Mouse (Mus musculus) spleen, adult 2 months (tissue): ENCODE data around the gene Clns1a. TPM values are rescaled to one million over a fixed set of nuclear protein-coding genes. Genes with fewer than 3 reads are reported as not detected.

ENCODE experiments used
- DNase-seq, 2 experiments: peaks; one replicate each; pipeline versions ENCODE4 v3.0.0 to v3.0.0-alpha.2; 2012 to 2021; ENCODE audit warnings: low spot score in 2 of 2, low read depth in 1 of 2
- H3K27ac ChIP-seq: fragments of 200-500 bp; 2 replicates; pipeline ENCODE4 v1.5.1; 2012; ENCODE audit warnings: low read length, inconsistent platforms; ENCODE audit not compliant: insufficient read depth
- H3K27me3 ChIP-seq: fragments of 200-500 bp; 2 replicates; pipeline ENCODE4 v1.6.1; 2012; ENCODE audit warnings: mild to moderate bottlenecking, moderate library complexity, low read length, inconsistent platforms; ENCODE audit not compliant: control insufficient read depth, insufficient read depth
- H3K36me3 ChIP-seq: fragments of 200-500 bp; 2 replicates; pipeline ENCODE4 v1.6.1; 2012; ENCODE audit warnings: mild to moderate bottlenecking, low read length, inconsistent platforms; ENCODE audit not compliant: control insufficient read depth, insufficient read depth
- H3K4me1 ChIP-seq: fragments of 200-500 bp; 2 replicates; pipeline ENCODE4 v1.6.1; 2011; ENCODE audit warnings: inconsistent platforms; ENCODE audit not compliant: control insufficient read depth, insufficient read depth, insufficient read length
- H3K4me3 ChIP-seq: fragments of 200-500 bp; 2 replicates; pipeline ENCODE4 v1.5.1; 2011; ENCODE audit warnings: mild to moderate bottlenecking, inconsistent platforms; ENCODE audit not compliant: insufficient read depth, insufficient read length; ENCODE audit errors: extremely low read depth
- CTCF ChIP-seq: fragments of 200-500 bp; IDR thresholded peaks from 2 replicates; pipeline ENCODE4 v1.5.1; 2011; ENCODE audit warnings: mild to moderate bottlenecking, inconsistent platforms; ENCODE audit not compliant: insufficient read depth, insufficient read length, insufficient replicate concordance; ENCODE audit errors: extremely low read depth
- POLR2A ChIP-seq: fragments of 200-500 bp; IDR thresholded peaks from 2 replicates; pipeline ENCODE4 v1.6.1; 2011; ENCODE audit warnings: low read depth, low read length, inconsistent platforms
- WGBS: fragments of 180-500 bp; shearing (Covaris S2); methylation state at CpG from one replicate; pipeline ENCODE4 v1.1.7; 2018; 5-methylcytosine and 5-hydroxymethylcytosine counted together
- polyA plus RNA-seq: library from polyadenylated mRNA; depleted of rRNA; stranded (reverse); fragments of >200 nt; gene quantifications from 2 replicates; pipeline ENCODE4 v1.2.3, GENCODE M21; 2012; rRNA removed

The Clns1a gene
- polyA plus RNA-seq, 1 experiment: 18.4 TPM

DNA sequence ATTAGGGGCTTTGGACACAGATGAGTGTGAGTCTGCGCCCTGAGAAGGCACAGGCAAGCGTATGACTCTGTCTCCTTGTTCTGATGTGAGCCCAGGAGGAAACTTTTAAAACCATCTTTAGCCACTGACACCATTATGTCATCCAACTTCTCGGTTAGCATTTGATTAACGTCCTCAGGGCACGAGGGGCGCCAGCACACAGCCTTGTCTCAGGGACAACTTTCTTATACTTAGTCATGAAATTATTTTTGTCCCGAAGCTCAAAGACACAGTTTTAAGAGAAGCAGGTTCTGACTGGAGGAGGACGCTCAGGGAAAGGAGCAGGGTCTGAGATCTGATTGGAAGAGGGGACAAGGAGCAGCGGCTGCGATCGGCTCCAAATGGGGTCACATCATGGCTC, 68.2 kb downstream of the Clns1a start:
- Histone ChIP-seq H3K27me3 (no peaks in the 10 kb centered on the region), H3K27ac (no peak overlapping the region), H3K4me1 (no peaks in the 10 kb centered on the region), H3K36me3 (no peaks in the 10 kb centered on the region), H3K4me3 (no peak overlapping the region)
- TF ChIP-seq CTCF (no peak), POLR2A (no peak)
- no peak for DNase-seq
- 67% methylated on average over 11 of the region's 11 CpGs for WGBS

DNA sequence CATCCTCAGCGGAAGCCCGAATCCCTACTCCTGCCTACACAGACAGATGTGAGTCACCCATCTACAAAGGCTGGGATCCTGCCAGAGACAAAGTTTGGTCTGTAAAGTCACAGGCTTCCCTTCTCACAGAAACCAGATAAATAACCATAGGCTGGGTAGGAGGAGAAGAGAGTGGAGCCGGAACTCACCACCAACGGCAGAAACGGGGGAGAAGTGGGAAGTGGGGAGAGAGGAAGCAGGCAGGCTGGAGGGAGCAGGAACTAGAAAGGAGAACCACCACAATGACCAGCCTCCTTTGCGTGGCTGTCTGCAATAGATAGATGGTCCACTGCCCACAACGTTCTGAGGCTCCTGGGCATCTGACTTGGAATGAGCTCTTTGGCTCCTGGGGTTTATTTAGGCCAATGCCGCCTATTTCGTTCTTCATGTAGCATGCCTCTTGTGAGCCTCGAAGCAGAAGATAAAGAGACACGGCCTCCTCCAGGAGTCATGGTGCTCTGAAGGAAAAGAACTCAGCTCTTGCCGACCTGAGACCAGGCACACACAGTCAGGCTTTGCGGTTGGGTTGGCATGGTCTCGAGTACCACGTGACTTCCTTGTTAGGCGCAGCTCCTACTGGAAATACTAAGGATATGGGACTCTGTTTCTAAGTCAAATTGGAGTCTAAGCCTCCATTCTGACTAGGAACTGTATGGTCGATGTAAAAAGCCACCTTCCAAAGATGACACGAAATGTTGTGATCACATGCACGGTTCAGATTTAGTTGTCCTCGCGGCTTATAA, 68.9 kb downstream of the Clns1a start:
- H3K36me3 ChIP-seq: no peaks in the 10 kb centered on the region
- no peaks in the 10 kb centered on the region for H3K4me1 ChIP-seq
- H3K27ac ChIP-seq: no peak overlapping the region
- WGBS: 55% methylated on average over 21 of the region's 21 CpGs
- H3K27me3 ChIP-seq: no peaks in the 10 kb centered on the region
- no peak for TF ChIP-seq CTCF
- TF ChIP-seq POLR2A: no peak
- H3K4me3 ChIP-seq: no peak overlapping the region
- DNase-seq: no peak

DNA sequence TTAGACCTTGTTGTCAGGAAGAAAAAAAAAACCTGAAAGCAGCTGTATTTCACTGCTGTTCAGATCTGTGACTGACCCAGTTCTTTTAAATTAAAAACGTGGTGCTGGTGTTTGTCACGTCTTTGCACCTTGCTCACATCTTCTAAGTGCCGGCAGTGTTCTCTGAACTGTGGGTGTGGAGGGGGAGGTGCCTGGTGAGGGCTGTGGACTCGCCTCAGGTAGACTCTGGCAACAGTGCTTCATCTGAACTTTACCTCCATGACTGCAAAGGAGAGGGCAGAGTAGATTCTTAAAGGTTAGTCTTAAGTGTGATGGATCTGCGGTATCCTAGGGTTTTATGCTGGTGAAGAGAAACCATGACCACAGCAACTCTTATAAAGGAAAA, 69.5 kb downstream of the Clns1a start:
- Histone ChIP-seq H3K36me3 (no peaks in the 10 kb centered on the region), H3K27ac (no peak overlapping the region), H3K27me3 (no peaks in the 10 kb centered on the region), H3K4me1 (no peaks in the 10 kb centered on the region), H3K4me3 (no peak overlapping the region)
- no peak for TF ChIP-seq CTCF
- WGBS: 73% methylated on average over 5 of the region's 5 CpGs
- DNase-seq: no peak

DNA sequence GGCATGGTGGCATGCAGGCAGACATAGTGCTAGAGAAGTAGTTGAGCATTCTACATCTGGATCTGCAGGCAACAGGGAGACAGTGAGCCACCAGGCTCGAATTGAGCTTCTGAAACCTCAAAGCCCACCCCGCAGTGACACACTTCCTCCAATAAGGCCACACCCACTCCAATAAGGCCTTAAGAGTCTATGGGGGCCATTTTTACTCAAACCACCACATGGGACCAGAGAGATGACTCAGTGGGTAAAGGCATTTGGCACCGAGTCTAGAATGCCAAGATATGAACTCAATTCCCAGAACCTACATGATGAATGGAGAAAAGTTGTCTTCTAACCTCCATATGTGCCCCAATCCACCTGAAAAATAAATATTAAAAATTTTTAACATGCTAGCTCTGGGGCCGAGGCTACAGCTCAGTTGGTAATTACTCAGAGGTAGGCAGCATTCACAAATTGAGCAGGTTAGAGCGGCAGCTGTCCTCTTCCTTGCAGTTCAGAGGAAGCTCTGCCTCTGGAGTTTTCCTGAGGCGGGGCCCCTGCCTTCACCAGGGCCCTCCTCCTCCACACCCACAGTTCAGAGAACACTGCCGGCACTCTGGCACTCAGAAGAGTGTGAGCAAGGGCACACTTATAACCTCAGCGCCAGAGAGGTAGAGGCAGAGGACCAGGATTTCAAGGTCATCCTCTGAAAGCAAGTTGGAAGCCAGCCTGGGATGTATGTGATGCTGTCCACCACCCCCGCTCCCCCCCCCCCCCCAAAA, 70.2 kb downstream of the Clns1a start:
- no peak for DNase-seq
- 64% methylated on average over 9 of the region's 9 CpGs for WGBS
- H3K4me1 ChIP-seq: no peaks in the 10 kb centered on the region
- TF ChIP-seq POLR2A (no peak), CTCF (no peak)
- H3K27ac ChIP-seq: no peak overlapping the region
- no peaks in the 10 kb centered on the region for H3K36me3 ChIP-seq
- no peak overlapping the region for H3K4me3 ChIP-seq
- no peaks in the 10 kb centered on the region for H3K27me3 ChIP-seq

DNA sequence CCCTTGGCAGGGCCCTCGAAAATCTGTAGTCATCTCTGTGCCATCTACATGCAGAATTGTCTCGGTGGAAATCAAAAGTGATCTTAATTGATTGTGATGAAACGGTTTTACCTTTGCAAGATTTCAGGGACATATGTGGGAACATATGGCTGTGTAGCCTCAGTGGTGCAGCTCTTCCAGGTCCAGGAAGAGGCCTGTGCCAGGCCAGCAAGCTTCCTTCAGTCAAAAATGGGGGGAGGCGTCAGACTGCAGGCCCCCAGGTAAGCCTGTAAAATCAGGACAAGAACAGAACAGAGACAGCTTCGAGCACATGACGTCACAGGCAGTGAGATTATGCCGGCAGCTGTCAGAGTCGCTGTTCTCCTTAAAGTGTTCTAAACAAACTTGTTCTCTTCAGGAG, 71.4 kb downstream of the Clns1a start:
- no peak for DNase-seq
- Histone ChIP-seq H3K27ac (no peak overlapping the region), H3K27me3 (no peaks in the 10 kb centered on the region), H3K4me1 (no peaks in the 10 kb centered on the region), H3K4me3 (no peak overlapping the region), H3K36me3 (no peaks in the 10 kb centered on the region)
- TF ChIP-seq CTCF: no peak
- TF ChIP-seq POLR2A: no peak
- 73% methylated on average over 8 of the region's 8 CpGs for WGBS

DNA sequence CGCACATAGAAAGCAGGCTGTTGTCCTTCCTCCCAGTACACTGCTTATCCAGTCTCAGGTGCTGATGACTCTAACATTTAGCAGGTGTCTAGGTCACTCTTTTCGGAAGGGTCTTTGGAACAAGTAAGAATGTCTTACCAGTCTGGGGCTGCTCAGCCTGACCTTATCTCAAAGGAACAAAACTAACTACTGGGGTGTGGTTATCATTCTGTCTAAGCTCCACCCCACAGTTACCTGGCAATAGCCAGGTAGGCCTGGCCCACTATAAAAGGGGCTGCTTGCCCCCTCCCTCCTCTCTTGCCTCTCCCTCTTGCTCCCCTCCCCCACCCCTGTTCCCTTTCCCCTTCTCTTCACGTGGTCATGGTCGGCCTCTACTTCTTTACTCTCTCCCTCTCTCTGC, 72.6 kb downstream of the Clns1a start:
- TF ChIP-seq POLR2A (no peak), CTCF (no peak)
- Histone ChIP-seq H3K4me3 (no peak overlapping the region), H3K36me3 (no peaks in the 10 kb centered on the region), H3K4me1 (no peaks in the 10 kb centered on the region), H3K27ac (no peak overlapping the region), H3K27me3 (no peaks in the 10 kb centered on the region)
- WGBS: 74% methylated on average over 4 of the region's 4 CpGs
- no peak for DNase-seq

Other genes with a start within 250 kb of the Clns1a start
- gene Kctd14, start 245.3 kb upstream of the Clns1a start, polyA plus RNA-seq: 5.1 and 6.5 TPM in 2 replicates
- gene Ints4, start 215.7 kb upstream of the Clns1a start, polyA plus RNA-seq: 60.8 and 61.7 TPM in 2 replicates
- 5.0 and 8.7 TPM in 2 replicates for gene Aamdc, start 117.1 kb upstream of the Clns1a start, polyA plus RNA-seq
- 1.7 and 1.8 TPM in 2 replicates for gene Rsf1, start 116.7 kb upstream of the Clns1a start, polyA plus RNA-seq
- gene Aqp11, start 41.7 kb downstream of the Clns1a start, polyA plus RNA-seq: 0.78 and 1.2 TPM in 2 replicates
- gene Pak1, start 91.9 kb downstream of the Clns1a start, polyA plus RNA-seq: 6.5 and 7.3 TPM in 2 replicates
- gene Gdpd4, start 223.3 kb downstream of the Clns1a start, polyA plus RNA-seq: not detected in 2 replicates